Mouse (Mus musculus) left cerebral cortex, postnatal 10 days (tissue): ENCODE measurements at regions not wholly inside any gene's neighbourhood (a gene's known extent, or its start where the extent isn't known, plus 50 kb on each side); places are given as distances from the start of the nearest gene placed in this dataset.

Experiments
- DNase-seq, 2 experiments: peaks; one replicate each; pipeline ENCODE4 v3.0.0; 2021 to 2022; ENCODE audit warnings: low spot score in 2 of 2, mixed read lengths in 1 of 2; ENCODE audit errors: extremely low spot score in 1 of 2
- intact Hi-C: fragments of 180-260 bp; cut with DNase I; formaldehyde crosslinking; loops from one replicate; pipeline ENCODE4 v1.15.1; 2025

DNA sequence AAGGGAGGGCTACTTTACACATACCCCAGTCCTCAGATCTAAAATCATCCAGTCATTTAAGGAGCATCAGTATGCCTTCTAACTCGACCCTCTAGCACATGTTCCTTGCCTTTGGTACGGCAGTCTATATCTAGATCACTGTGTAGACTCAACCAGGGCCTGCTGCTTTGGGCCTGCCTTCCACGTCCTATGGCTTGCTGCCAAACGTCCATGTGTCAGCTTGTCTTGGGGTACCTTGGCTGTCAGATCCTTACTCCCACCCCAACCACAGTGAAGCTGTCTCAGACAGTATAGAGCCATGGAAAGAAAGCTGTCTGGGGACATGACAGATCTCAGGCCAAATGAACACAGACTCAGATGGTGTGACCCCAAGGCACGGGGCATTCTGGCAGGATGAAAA is 258.4 kb downstream of the Bcor start:
- no peak for DNase-seq
- intact Hi-C loops: no loop called here

- intact Hi-C loops: no loop called here
- DNase-seq: no peak
These were observed 256.9 kb downstream of the Bcor start for GRCm38 (mm10) chrX:11903116-11903700.

DNA sequence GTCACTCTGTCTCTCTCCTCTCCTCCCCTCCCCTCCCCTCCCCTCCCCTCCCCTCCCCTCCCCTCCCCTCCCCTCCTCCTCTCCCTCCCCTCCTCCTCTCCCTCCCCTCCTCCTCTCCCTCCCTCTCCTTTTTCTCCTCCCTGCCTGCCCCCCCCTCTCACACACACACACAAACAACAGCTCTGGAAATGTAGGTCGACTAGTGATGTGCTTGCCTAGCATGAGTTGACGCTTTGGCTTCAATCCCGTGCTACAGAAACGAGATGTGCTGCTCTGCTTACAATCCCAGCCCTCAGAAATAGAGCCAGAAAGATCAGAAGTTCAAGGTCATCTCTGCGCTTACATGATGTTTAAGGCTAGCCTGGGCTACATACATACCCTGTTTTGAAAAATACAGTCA is 254.9 kb downstream of the Bcor start:
- intact Hi-C loops: no loop called here
- no peak for DNase-seq

GRCm38 (mm10) chrX:11907167-11907566 is 253.0 kb downstream of the Bcor start:
- peak in 1 of 2 experiments; percentile 29 for DNase-seq
- intact Hi-C loops: no loop called here

DNA sequence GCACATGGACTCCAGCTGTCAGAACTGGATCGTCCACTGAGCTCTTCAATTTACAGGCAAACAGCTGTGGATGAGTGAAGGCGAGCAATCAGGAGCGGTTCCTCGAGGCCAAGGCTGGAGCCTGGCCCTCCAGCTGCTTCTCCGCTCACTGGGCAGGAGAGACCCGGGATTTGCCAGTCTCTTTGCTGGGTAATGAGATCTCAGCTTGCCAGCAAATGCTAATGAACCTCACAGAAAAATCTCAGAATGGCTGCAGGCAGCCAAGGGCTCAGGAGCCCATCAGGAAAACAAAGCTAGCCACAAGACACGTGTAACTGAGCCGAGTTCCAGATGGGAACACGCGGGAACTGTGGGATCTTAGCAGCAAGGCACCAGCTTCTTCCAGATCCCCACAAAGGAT is 244.2 kb downstream of the Bcor start:
- DNase-seq: no peak

DNA sequence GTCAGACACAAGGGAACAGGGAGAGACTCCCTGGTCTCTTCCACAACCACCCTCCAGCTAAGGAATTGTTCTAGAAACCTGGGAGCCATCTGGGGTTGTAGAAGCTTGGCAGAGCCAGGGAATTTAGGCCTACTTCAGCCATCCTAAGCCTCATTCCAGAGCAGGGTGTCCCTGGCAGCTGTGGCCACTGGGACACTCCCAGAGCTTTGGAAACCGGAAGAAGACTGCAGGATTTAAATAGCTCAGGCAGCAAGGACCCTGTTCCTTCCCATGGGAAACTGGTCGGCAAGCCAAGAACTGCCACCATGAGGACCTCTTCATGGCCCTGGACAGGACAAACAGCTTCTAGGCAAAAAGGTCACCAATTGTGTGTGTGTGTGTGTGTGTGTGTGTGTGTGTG is 239.9 kb downstream of the Bcor start:
- peak in 1 of 2 experiments; percentile 20 for DNase-seq
- intact Hi-C loops: no loop called here

More for the DNA sequence above, 244.2 kb downstream of the Bcor start:
- intact Hi-C loops: no loop called here

DNA sequence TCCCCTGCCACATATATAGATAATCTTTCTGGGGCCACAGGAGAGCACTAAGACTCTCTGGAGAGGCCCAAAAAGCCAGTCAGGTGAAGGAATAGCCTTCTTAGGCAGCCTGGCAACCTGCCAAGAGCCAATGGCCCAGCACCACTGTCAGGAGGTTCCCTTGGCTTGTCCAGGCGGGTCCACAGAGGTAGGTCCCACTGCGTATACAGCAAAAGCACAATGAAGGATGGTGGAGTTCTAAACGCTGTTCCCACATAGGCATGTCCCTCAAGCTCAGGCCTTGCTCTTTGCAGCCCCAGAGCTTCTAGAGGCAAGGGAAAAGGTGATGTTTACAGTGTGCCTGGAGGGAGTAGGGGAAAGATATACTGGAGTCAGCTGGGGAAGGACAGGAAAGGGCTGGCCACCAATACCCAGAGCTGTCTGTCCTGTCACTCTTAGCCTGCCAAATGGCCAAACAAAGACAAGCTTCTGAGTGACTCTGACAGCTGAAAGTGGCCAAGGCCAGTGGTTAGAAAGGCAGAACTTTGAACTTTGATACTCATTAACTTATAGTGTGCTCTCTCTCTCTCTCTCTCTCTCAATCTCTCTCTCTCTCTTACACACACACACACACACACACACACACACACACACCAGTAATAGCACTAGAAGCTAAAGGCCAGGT is 235.4 kb downstream of the Bcor start:
- intact Hi-C loops: no loop called here

GRCm38 (mm10) chrX:11926868-11927535 is 233.2 kb downstream of the Bcor start:
- DNase-seq: no peak
- intact Hi-C loops: no loop called here

More for the DNA sequence above, 235.4 kb downstream of the Bcor start:
- no peak for DNase-seq

- DNase-seq: no peak
- intact Hi-C loops: no loop called here
These were observed 230.7 kb downstream of the Bcor start for GRCm38 (mm10) chrX:11929448-11929847.

DNA sequence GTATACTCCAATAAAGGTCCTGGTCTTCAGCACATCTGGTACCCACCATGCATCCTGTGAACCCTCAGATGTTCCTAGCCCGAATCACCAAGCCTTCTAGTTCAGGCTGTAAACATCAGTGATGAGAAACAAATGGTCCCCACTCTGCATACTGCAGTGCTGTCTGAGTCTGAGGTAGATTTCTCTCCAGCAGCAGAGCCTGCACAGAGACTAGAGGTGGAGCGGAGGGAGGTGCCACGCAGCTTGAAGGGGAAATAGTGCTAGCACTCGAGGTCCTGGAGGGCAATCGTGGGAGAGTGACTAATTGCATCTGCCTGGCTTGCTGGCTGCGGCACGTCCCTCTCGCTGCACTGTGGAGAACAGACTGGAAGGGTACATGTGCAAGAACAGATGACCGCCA is 228.7 kb downstream of the Bcor start:
- intact Hi-C loops: no loop called here
- DNase-seq: no peak

GRCm38 (mm10) chrX:11935337-11935736 is 224.8 kb downstream of the Bcor start:
- intact Hi-C loops: no loop called here
- DNase-seq: peak; percentile 13 to 70

GRCm38 (mm10) chrX:11940246-11940645 is 219.9 kb downstream of the Bcor start:
- no peak for DNase-seq
- intact Hi-C loops: no loop called here

- intact Hi-C loops: no loop called here
- peak in 1 of 2 experiments; percentile 29 for DNase-seq
These were observed 216.8 kb downstream of the Bcor start for GRCm38 (mm10) chrX:11943367-11943766.

- no peak for DNase-seq
- intact Hi-C loops: no loop called here
These were observed 215.6 kb downstream of the Bcor start for GRCm38 (mm10) chrX:11944574-11944973.

- DNase-seq: no peak
- intact Hi-C loops: no loop called here
These were observed 214.9 kb downstream of the Bcor start for GRCm38 (mm10) chrX:11945280-11945679.

DNA sequence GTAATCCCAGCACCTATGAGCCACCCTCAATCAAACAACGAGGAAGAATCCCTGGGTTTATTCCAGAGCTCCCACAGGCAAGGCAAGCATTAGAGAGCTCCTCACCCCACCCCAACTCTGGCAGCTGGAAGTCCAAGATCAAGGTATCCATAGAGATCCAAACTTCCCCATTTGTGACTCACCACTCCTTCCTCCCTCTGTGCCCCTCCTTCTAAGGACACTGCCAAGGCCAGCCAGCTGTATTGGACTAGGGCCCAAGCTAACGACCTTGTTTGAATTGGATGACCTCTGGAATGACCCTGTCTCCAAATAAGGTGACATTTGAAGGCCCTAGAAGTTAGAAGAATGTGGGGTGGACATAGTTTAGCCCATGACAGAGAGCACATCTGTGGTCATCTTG is 208.0 kb downstream of the Bcor start:
- intact Hi-C loops: no loop called here
- DNase-seq: no peak

- intact Hi-C loops: no loop called here
- DNase-seq: no peak
These were observed 204.0 kb downstream of the Bcor start for GRCm38 (mm10) chrX:11956194-11956593.

DNA sequence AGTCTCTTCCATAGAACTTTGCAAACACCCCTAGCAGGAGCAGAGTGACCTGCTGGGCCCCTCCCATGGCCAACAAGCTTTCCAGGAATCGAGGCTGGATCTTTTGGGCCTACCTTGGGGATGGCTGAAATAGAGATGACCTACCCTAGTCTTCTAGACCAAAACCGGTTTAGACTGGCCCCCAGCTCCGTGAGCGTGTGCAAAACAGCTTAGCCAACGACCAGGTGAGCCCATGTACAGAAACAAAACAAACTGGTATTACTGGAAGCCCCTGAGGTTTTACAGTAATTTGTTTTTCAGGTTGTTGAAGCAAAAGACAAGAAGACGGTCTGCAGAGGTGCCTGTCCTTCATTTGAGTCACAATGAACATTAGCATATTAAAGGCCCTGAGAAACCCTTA is 203.1 kb downstream of the Bcor start:
- DNase-seq: no peak
- intact Hi-C loops: no loop called here

GRCm38 (mm10) chrX:11959871-11960552 is 200.1 kb downstream of the Bcor start:
- no peak for DNase-seq
- intact Hi-C loops: no loop called here

GRCm38 (mm10) chrX:11961350-11961749 is 198.8 kb downstream of the Bcor start:
- intact Hi-C loops: no loop called here
- DNase-seq: no peak
